Mouse (Mus musculus) adrenal gland, postnatal 10 days (tissue): ENCODE results near the gene Gab1. TPM values are rescaled to one million over a fixed set of nuclear protein-coding genes. Genes with fewer than 3 reads are reported as not detected.

Source experiments
- DNase-seq: peaks from one replicate; pipeline ENCODE4 v3.0.0; 2021; ENCODE audit warnings: mixed read lengths
- total RNA-seq, 2 experiments: library from RNA; stranded (reverse); gene quantifications; 2 replicates each; pipeline ENCODE4 v1.2.3; 2021

Gene Gab1
- total RNA-seq, 2 experiments from 2014 or later = 18.4 to 24.3 TPM

DNA sequence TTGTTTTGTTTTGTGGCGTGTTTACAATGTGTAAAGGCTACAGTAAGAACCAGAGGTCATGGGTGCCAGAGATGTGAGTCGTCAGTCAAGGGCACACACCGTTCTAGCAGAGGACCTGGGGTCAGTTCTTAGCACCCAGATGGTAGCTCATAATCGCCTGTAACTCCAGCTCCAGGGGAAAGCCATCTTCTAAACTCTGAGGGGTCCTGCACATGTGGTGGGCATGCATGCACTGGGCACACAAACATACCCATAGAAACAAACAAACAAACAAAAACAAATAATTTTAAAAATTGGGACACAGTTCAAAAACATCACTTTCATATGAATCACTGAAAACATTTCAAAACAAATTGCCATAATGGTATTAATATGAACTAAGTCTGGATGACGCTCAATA, 69.9 kb downstream of the Gab1 start:
- no peak for DNase-seq

DNA sequence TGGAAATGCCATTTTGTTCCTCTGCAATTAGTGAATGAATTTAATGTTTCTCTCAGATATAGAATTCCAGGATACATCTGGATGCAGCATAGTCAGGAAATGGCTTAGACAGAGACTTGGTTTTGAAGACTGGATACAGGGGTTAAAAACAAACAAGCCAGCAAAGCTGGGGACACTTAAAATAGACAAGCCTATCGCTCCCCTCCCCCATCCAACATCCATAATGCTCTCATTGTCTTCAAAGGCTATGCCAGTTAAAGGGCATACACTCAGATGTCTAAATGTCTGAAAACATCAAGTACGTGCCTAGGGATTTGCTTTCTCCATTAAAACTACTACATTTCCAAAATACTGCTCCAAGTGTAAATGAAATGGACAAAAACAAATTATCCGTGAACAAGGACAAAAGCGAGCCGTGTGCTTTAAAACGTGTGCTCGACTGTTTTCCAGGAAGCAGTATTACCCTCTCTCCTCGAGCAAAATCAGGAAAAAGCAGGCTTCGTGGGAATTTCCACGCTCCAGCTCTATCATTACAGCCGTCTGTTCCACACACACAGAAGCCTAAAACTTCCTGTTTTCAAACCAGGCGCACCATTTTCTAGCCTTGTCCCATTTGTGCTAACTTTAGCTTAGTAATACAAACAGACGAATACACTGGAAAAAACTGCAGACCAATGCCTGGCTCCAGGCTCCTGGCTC, 72.4 kb downstream of the Gab1 start:
- no peak for DNase-seq

DNA sequence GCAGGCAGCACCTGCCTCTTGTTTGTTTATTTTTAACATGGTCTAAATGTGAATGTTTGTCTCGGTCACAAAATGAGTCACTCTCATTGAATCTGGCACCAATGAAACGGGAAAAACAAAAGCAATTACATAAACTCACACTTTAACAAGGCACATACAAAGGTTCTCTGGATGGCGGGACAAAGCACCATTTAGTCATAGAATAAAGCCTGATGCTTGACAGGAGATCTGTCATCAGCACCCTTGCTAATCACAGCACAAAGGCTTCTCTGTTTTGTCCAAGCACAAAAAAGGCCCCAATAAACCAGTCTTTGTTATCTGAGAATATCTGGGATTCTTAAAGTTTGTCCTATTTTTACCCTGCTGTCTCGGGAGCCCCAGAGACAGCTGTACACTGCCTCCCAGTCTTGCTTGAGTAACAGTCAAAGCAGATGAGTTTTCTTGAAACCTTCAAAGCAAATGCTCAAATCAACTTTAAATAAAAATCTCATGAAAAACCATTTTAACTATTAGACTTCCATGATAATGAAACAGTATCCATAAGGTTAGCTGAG, 76.2 kb downstream of the Gab1 start:
- DNase-seq = no peak

DNA sequence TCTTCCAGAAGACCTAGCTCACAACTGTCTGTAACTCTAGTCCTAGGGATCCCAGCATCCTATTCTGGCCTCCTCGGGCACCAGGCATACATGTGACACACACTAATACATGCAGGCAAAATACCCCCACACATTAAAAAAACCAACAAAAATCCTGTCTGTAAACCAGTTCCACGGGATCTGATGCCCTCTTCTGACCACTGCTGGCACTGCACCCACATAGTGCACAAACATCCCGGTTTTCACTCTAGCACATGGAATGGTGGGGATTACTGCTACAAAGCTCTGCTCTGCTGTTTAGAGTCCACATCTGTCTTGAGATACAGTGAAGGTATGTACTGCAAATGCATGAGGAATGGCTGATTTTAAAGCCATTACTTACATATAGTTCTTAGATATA, 81.5 kb downstream of the Gab1 start:
- no peak for DNase-seq

- no peak for DNase-seq
Measured at GRCm38 (mm10) chr8:80798198-80798777, 82.0 kb downstream of the Gab1 start.

DNA sequence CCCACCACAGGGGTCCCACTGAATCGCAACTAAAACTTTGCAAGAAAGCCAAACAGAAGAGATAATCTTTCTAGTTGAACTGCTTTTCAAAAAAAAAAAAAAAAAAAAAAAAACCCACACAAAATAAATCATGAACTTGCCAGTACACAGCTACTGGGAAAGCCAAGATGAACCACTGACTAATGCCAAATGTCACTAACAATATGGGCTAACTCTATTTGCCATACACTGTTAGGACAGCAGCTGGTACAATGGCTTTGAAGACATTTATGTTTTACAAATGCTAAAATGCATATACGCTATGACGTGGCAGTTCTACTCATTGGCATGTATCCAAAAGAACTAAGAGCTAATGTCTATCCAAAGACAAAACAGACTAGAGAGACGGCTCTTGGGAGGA, 84.2 kb downstream of the Gab1 start:
- DNase-seq = no peak

DNA sequence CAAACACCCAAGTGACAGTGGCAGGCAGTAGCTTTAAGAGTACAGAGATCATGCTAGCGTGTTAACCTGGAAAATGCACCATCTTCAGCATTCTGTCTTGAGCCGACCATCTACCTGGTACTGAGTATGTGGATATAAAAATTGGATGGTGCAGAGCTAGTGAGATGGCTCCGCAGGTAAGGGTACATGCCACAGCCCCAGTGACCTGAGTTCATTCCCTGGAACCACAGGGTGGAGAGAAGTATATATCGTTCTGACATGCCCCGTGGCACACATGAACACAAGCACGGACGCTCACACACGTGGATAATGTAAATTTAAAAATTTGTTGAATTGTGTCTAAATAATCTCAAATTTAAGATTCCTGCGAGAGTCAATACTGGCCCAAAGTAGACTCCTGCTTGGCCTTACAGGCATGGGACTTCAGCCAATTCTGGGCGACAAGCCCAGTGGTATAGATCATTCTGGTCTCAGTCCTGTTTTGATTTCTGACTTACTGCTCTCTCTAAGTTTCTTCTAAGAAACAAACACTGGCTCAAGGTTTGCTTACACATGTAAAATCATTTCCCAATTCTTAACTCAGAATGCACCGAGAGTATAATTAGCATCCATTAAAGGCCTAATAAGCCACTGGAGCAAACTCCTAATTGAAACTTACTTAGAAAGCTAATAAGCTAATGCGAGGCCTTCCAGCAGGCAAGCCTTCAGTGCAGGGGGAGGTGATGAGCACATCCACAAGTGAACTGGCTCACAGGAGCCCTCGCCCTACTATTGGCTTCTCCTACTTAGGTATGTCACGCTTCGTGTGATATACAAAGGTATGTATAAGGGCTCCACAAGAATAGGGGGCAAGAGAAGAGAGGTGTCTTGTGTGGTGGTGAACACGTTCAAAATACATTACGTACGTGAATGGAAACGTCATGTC, 85.5 kb downstream of the Gab1 start:
- peak; percentile 38 for DNase-seq

DNA sequence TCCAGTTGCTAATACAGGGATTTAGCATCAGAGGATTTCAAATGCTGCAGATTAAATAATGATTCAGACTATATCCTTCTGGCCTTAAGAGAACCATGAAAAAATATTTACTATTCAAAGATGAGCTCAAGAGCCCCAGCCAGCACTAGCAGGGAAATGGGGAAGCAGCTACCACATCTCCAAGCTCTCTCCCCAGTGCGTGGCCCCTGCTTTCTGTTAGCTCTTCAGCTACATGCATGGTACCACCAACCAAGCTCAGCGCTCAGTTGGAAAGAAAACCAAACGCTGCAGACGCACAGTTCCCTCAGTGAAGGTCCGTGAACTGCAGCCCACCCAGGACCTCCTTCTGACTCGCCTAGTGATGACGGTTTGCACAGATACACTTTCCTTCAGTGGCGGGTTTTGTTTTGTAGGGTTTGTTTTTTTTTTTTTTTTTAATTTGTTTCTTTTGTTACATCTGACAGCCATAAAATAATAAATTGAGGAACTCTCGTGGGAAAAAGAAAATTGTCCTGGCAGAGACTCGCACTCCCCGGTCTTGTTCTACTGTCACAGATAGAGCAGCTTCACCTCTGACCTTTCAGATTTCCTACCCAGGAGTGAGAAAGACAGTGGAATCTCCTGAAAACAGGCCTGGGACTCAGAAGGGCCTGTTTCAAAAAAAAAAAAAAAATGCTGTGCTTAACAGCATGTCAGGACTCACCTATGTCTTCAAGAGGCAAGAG, 86.4 kb downstream of the Gab1 start:
- no peak for DNase-seq

- DNase-seq = peak; percentile 7
Measured at GRCm38 (mm10) chr8:80792214-80792613, 88.1 kb downstream of the Gab1 start.

- DNase-seq = no peak
Measured at GRCm38 (mm10) chr8:80789324-80789723, 91.0 kb downstream of the Gab1 start.

- no peak for DNase-seq
Measured at GRCm38 (mm10) chr8:80784559-80784958, 95.8 kb downstream of the Gab1 start.

DNA sequence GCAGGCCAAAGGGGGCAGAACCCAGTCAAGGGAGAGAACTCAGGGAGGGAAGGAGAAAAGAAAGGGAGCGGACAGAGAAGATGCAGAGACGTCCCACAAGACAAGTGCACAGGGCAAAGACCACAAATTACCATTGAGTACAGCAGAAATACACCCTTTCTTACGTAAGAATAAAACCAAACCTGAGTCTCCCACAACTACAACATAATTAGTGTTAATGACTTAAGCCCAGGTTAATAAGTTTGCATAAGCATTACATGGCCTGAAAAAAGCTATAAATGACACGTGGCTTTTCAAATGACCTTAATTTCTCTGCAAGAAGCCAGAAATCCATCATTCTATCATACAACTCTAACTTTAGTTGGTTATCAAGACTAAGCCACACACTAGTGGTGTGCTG, 97.0 kb downstream of the Gab1 start:
- no peak for DNase-seq

DNA sequence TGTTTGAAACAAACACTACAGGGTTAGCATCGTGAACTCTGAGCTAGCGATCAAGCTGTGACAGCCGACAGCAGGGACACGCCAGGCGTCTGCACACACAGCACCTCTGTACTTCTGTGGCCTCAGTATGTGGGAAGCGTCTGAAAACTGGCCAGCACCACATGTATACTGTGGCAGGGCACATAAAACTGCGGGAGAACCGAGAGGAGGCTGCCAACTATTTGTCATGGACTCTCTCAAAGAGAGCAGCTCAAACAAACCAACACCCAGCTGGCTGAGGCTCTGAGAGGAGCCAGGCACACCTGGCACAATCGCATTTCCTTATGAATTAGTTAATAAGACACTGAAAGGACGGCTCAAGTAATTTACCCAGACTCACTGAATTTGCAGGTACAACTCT, 99.0 kb downstream of the Gab1 start:
- DNase-seq = no peak

DNA sequence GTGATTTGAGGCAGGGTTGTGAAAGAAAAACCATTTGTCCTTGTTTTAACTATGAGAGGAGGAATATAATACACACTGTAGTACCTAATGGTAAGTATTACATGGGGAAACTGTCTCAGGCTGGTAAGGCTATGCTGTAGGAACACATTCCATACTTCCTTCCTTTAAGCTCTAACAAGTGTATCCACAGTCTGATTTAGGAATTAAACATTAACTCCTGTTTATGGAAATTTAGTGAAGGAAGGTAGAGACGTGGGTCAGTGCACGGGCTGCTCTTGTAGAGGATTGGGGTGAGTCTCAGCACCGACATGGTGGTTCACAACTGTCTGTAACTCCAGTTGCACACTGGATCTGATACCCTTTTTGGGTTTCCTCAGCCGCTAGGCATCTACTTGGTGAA, 100.0 kb downstream of the Gab1 start:
- DNase-seq = no peak

GRCm38 (mm10) chr8:80776436-80776835, 103.9 kb downstream of the Gab1 start:
- DNase-seq = no peak

DNA sequence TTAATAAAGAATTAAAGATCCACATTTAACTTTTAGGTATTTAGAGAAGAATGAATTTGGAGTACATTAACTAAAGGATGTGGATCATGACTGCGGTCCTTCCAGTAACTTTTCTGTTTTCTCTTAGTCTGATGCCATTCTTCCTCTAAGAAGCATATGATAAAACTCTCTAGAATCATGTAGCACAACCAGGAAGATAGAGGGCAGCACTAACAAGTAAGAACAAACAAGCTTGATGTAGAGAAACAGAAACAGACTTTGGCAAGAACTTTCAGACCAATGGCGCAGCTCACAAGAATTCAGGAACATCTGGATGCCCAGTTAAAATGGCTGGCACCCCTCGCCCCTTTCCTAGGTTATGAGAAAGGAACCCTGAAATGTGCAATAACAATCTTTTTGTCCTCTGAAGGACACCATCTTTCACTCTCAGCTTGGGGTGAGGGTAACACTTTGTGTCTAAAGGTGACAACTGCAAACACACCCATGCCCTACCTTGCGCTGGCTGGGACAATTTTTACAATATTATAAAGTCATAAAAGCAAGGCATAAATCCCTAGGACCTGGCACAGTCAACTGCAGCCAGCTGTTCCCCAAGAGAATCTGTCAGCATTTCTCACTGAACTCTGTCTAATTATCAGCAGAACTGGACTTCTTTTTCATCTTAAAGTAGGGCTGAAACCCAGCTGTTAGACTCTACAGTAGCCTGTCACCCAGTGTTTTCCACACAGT, 107.4 kb downstream of the Gab1 start:
- DNase-seq = no peak

- no peak for DNase-seq
Measured at GRCm38 (mm10) chr8:80768451-80768850, 111.9 kb downstream of the Gab1 start.

GRCm38 (mm10) chr8:80753017-80753715, 127.2 kb downstream of the Gab1 start:
- peak; percentile 89 for DNase-seq

GRCm38 (mm10) chr8:80752429-80752828, 127.9 kb downstream of the Gab1 start:
- DNase-seq = no peak

GRCm38 (mm10) chr8:80749091-80749490, 131.2 kb downstream of the Gab1 start:
- no peak for DNase-seq

DNA sequence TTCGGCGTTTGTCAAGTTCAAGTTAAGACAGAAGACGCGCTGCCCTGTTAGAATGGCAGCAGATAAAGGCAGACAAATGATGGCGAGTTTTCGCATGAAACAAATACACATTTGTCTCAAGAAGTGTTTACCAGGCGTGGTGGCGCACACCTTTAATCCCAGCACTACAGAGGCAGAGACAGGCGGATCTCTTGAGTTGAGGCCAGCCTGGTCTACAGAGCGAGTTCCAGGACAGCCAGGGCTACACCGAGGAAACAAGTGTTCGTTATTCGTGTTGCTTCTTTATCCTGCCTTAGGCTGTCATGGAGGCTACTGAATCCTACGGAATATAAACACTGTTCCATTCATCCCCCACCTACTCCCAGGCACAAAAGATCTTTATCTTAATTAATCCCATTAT, 140.4 kb downstream of the Gab1 start:
- no peak for DNase-seq
